Mouse (Mus musculus): ENCODE data around the gene Large1.

DNA sequence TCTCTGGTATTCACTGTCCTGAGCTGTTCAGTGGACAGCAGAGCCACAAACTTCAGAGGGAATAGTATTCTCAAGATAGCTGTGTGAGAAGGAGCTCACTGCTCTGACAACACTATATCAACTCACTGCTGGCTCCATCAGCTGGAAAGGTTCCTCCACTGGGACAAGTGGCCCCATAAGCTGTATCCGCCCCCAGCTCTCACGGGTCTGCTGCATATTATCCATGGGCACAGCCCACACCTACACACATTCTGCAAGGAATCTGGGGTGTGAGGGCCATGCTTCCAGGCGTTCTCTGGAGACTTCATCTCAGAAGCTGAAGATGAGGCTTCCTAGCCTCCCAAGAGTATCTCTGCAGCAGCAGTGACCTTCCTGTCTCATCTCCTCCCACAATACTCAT lies 50.4 kb downstream of the Large1 start:
- no peak for TF ChIP-seq CTCF (conservative IDR thresholded peaks at IDR 0.05; ENCODE audit: insufficient read depth, insufficient read length, low read depth, low read length)
- no peak for TF ChIP-seq POLR2A (IDR thresholded peaks at IDR 0.05; ENCODE audit: low read depth, low read length)

Measured in kidney, adult 2 months (tissue).